Mouse (Mus musculus) limb, embryonic 11.5 days (tissue): ENCODE results near the gene Tubd1. TPM values are rescaled to one million over a fixed set of nuclear protein-coding genes. Genes with fewer than 3 reads are reported as not detected.

ENCODE experiments used
- microRNA counts: library from miRNA; unstranded; fragments of <30 nt; microRNA quantifications from one replicate; lab custom pipeline; 2016
- microRNA-seq: library from miRNA; unstranded; fragments of <30 nt; microRNA quantifications from one replicate; pipeline ENCODE4, GENCODE M21; 2016
- polyA plus RNA-seq: library from polyadenylated mRNA; unstranded; fragments of >200 nt; fragmentation: Nextera tagmentation; extraction: Ambion mirVana; gene quantifications from 2 replicates; pipeline ENCODE4 v1.2.1, GENCODE M21; 2014

Gene Tubd1
- polyA plus RNA-seq, 1 experiment from 2014 or later = 10.7 TPM

MicroRNAs within 50 kb of the gene (microRNA counts, 519-probe panel; counts per million panel counts)
- 4,011 counts per million, percentile 58 among the panel's probes with 10 or more counts for microRNA mmu-miR-21 (lab: Ali Mortazavi, UCI)

Small RNA genes within 50 kb of the gene (microRNA-seq; reads per million reads assigned to microRNA genes)
- gene Mir21a = 4,545 reads per million, percentile 88 among the genes with 10 or more reads in this experiment

Other genes starting within 250 kb of the Tubd1 start
- gene Med13, start 187.4 kb upstream of the Tubd1 start, polyA plus RNA-seq = 13.0 and 14.9 TPM in 2 replicates
- 29.5 and 31.1 TPM in 2 replicates for gene Rnft1, start 60.3 kb upstream of the Tubd1 start, polyA plus RNA-seq
- gene Rps6kb1, start 186 bp upstream of the Tubd1 start, polyA plus RNA-seq = 63.2 and 64.0 TPM in 2 replicates
- gene Vmp1, start 138.8 kb downstream of the Tubd1 start, polyA plus RNA-seq = 77.3 and 88.7 TPM in 2 replicates
- gene Ptrh2, start 139.0 kb downstream of the Tubd1 start, polyA plus RNA-seq = 43.6 and 45.4 TPM in 2 replicates
- 143 and 157 TPM in 2 replicates for gene Cltc, start 212.6 kb downstream of the Tubd1 start, polyA plus RNA-seq